Mouse (Mus musculus) brown adipose tissue, adult 24 weeks (tissue): Measurements from ENCODE around the gene Gpr12. TPM values are rescaled to one million over a fixed set of nuclear protein-coding genes. Genes with fewer than 3 reads are reported as not detected.
"Not testable (repeated sequence)": the region's sequence is repeated elsewhere in the genome, so short reads cannot be mapped to it uniquely, and the experiment has no call there.

Experiments
- H3K27ac ChIP-seq: fragments of 200-500 bp; replicated peaks from 2 replicates; pipeline ENCODE4 v1.5.1; 2012; ENCODE audit warnings: low read depth, mild to moderate bottlenecking, low read length
- H3K4me1 ChIP-seq: fragments of 200-500 bp; 2 replicates; pipeline ENCODE4 v1.6.1; 2012; ENCODE audit warnings: low read length, mixed read lengths; ENCODE audit not compliant: control insufficient read depth, insufficient read depth, insufficient read length
- H3K4me3 ChIP-seq: fragments of 200-500 bp; 2 replicates; pipeline ENCODE4 v1.5.1; 2012; ENCODE audit warnings: low read depth, mild to moderate bottlenecking, low read length, moderate library complexity; ENCODE audit not compliant: insufficient read depth
- polyA plus RNA-seq: library from polyadenylated mRNA; stranded (reverse); fragments of >200 nt; gene quantifications from 2 replicates; pipeline ENCODE4 v1.2.4, GENCODE M21; 2012; ENCODE audit not compliant: missing spikeins, insufficient read depth, insufficient read length

Gene Gpr12
- not detected in 2 replicates for polyA plus RNA-seq

- Histone ChIP-seq H3K27ac (no peak within 1 kb of the TSS), H3K4me1 (no peaks in the 10 kb centered on the region), H3K4me3 (no peak within 1 kb of the TSS)
Measured at GRCm38 (mm10) chr5:146584478-146585306, at the start of gene Gpr12. Gpr12 (minus strand) TSS chr5:146585239.

- H3K4me3 ChIP-seq: no peak overlapping the region
- H3K4me1 ChIP-seq: no peaks in the 10 kb centered on the region
- no peak overlapping the region for H3K27ac ChIP-seq
Measured at GRCm38 (mm10) chr5:146631602-146632001, 46.6 kb upstream of the Gpr12 start.

GRCm38 (mm10) chr5:146630961-146631360, 45.9 kb upstream of the Gpr12 start:
- H3K4me3 ChIP-seq: no peak overlapping the region
- no peak overlapping the region for H3K27ac ChIP-seq
- no peaks in the 10 kb centered on the region for H3K4me1 ChIP-seq

GRCm38 (mm10) chr5:146629636-146630035, 44.6 kb upstream of the Gpr12 start:
- Histone ChIP-seq H3K4me1 (no peaks in the 10 kb centered on the region), H3K4me3 (no peak overlapping the region), H3K27ac (no peak overlapping the region)

- Histone ChIP-seq H3K27ac (no peak overlapping the region), H3K4me1 (no peaks in the 10 kb centered on the region), H3K4me3 (no peak overlapping the region)
Measured at GRCm38 (mm10) chr5:146628804-146629203, 43.8 kb upstream of the Gpr12 start.

- H3K4me1 ChIP-seq: no peaks in the 10 kb centered on the region
- no peak overlapping the region for H3K4me3 ChIP-seq
- no peak overlapping the region for H3K27ac ChIP-seq
Measured at GRCm38 (mm10) chr5:146627901-146628300, 42.9 kb upstream of the Gpr12 start.

- H3K27ac ChIP-seq: no peak overlapping the region
- no peaks in the 10 kb centered on the region for H3K4me1 ChIP-seq
- H3K4me3 ChIP-seq: no peak overlapping the region
Measured at GRCm38 (mm10) chr5:146625635-146626311, 40.7 kb upstream of the Gpr12 start.

- Histone ChIP-seq H3K27ac (no peak overlapping the region), H3K4me1 (no peaks in the 10 kb centered on the region), H3K4me3 (no peak overlapping the region)
Measured at GRCm38 (mm10) chr5:146611830-146612229, 26.8 kb upstream of the Gpr12 start.

GRCm38 (mm10) chr5:146611009-146611408, 26.0 kb upstream of the Gpr12 start:
- Histone ChIP-seq H3K27ac (no peak overlapping the region), H3K4me1 (no peaks in the 10 kb centered on the region), H3K4me3 (no peak overlapping the region)

- no peaks in the 10 kb centered on the region for H3K4me1 ChIP-seq
- H3K27ac ChIP-seq: no peak overlapping the region
Measured at GRCm38 (mm10) chr5:146609646-146610045, 24.6 kb upstream of the Gpr12 start.

GRCm38 (mm10) chr5:146607816-146608215, 22.8 kb upstream of the Gpr12 start:
- no peaks in the 10 kb centered on the region for H3K4me1 ChIP-seq
- H3K4me3 ChIP-seq: no peak overlapping the region
- no peak overlapping the region for H3K27ac ChIP-seq

More at GRCm38 (mm10) chr5:146609646-146610045, 24.6 kb upstream of the Gpr12 start:
- H3K4me3 ChIP-seq: no peak overlapping the region

GRCm38 (mm10) chr5:146606895-146607294, 21.9 kb upstream of the Gpr12 start:
- Histone ChIP-seq H3K4me1 (no peaks in the 10 kb centered on the region), H3K27ac (no peak overlapping the region), H3K4me3 (no peak overlapping the region)

GRCm38 (mm10) chr5:146606221-146606620, 21.2 kb upstream of the Gpr12 start:
- Histone ChIP-seq H3K27ac (no peak overlapping the region), H3K4me1 (no peaks in the 10 kb centered on the region), H3K4me3 (no peak overlapping the region)

- Histone ChIP-seq H3K4me1 (no peaks in the 10 kb centered on the region), H3K27ac (no peak overlapping the region), H3K4me3 (no peak overlapping the region)
Measured at GRCm38 (mm10) chr5:146599970-146600369, 14.9 kb upstream of the Gpr12 start.

- not testable (repeated sequence) for H3K27ac ChIP-seq
Measured at GRCm38 (mm10) chr5:146599216-146599615, 14.2 kb upstream of the Gpr12 start.

More at GRCm38 (mm10) chr5:146599216-146599615, 14.2 kb upstream of the Gpr12 start:
- H3K4me3 ChIP-seq, H3K4me1 ChIP-seq: not testable (repeated sequence)
